Mouse (Mus musculus) bone marrow macrophage, adult 2 months (primary cell): ENCODE results near the gene Isyna1.

ENCODE experiments used
- CTCF ChIP-seq: IDR thresholded peaks from 2 replicates; pipeline ENCODE4 v1.5.1; 2012; ENCODE audit warnings: low read depth, mild to moderate bottlenecking, low read length, moderate library complexity
- POLR2A ChIP-seq: IDR thresholded peaks from 2 replicates; pipeline ENCODE4 v1.6.1; 2012; ENCODE audit warnings: mild to moderate bottlenecking, low read depth, low read length, borderline replicate concordance

DNA sequence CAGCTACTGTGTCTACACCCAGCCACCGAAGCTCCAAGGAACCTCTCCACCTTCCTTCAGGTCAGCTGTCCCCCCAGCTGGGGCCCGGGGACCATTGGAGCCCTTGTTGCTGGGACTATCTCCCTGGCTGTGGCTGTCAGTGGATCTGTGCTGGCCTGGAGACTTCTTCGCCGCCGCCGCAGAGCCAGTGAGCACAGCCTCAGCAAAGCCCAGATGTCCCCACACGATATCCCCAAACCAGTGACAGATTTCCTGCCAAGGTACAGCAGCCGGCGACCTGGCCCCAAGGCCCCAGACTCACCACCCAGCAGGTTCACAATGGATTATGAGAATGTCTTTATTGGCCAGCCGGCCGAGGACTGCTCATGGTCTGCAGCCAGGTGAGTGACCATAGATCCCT is 23.8 kb downstream of the Isyna1 start:
- no peak for TF ChIP-seq POLR2A
- TF ChIP-seq CTCF, result no peak
